Comparison of ENCODE assay signal across 9 mouse cellular contexts in the genomic region with DNA sequence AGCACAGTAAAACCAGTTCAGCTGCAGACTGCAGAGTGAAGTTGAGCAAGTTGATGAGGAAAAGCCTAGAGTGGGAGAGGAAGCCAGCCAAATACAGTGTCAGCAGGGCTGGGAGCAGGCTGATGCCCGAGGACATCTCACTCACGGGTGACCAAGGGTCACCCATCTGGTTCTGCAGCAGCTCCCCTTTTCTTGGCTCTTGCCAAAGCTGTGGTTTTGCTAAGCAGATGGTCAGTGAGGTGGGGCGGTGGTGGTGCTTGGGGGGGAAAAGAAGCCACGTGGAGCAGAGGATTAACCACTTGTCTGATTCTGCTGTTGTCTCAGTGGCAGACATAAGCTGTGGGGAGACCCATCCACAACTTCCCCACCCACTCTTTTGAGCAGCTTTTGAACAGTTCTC. TPM values are rescaled to one million over a fixed set of nuclear protein-coding genes. Genes with fewer than 3 reads are reported as not detected.
DNase-seq lines count a peak whose midpoint lies in the region; ATAC-seq lines count a peak whose summit lies in the region.
"Had no signal": no experiment of that assay in that cellular context is flagged by ENCODE, and none has a peak within 500 bp of the region (broad histone marks: within the 10 kb centered on the region; RNA-seq: fewer than 3 reads in every experiment).

No protein-coding gene starts in this region.

- 19% methylated on average over 4 of the region's 4 CpGs for WGBS in hindbrain, embryonic 13.5 days
- 30% methylated on average over 4 of the region's 4 CpGs for WGBS in hindbrain, embryonic 11.5 days
- 15% methylated on average over 4 of the region's 4 CpGs for WGBS in heart, embryonic 15.5 days

- ATAC-seq in hindbrain, embryonic 13.5 days (ENCODE audit: low FRiP score): no peak
- ATAC-seq in hindbrain, embryonic 11.5 days (ENCODE audit: low FRiP score): no peak
- no peak; the same call in 1 of the 2 replicates for ATAC-seq in heart, embryonic 15.5 days (replicated peaks; ENCODE audit: insufficient number of reproducible peaks, insufficient read depth, low FRiP score, low read depth)
- ATAC-seq in neutrophil, adult 5-6 weeks (ENCODE audit: extremely low read depth, insufficient number of reproducible peaks, low FRiP score, poor library complexity, severe bottlenecking): peak; percentile 24; the same call in 1 of the 2 replicates

- H3K27me3 ChIP-seq in hindbrain, embryonic 13.5 days: no peaks in the 10 kb centered on the region
- H3K27me3 ChIP-seq in hindbrain, embryonic 11.5 days (ENCODE audit: control insufficient read depth, insufficient read depth, low read length): no peaks in the 10 kb centered on the region
- no peaks in the 10 kb centered on the region for H3K27me3 ChIP-seq in heart, embryonic 15.5 days

- H3K9me3 ChIP-seq in hindbrain, embryonic 13.5 days: no peaks in the 10 kb centered on the region
- H3K9me3 ChIP-seq in hindbrain, embryonic 11.5 days (ENCODE audit: control insufficient read depth, low read length): no peaks in the 10 kb centered on the region
- H3K9me3 ChIP-seq in heart, embryonic 15.5 days (replicated peaks): no peaks in the 10 kb centered on the region

- H3K4me1 ChIP-seq in hindbrain, embryonic 13.5 days (replicated peaks): peaks cover 30% of the 10 kb centered on the region
- peaks cover 4% of the 10 kb centered on the region for H3K4me1 ChIP-seq in hindbrain, embryonic 11.5 days (replicated peaks; ENCODE audit: control insufficient read depth, insufficient read depth, low read length)
- H3K4me1 ChIP-seq in heart, embryonic 15.5 days (replicated peaks): peaks cover 23% of the 10 kb centered on the region

- no peak overlapping the region for H3K4me3 ChIP-seq in hindbrain, embryonic 13.5 days
- no peak overlapping the region for H3K4me3 ChIP-seq in hindbrain, embryonic 11.5 days (ENCODE audit: low read depth, low read length)
- H3K4me3 ChIP-seq in heart, embryonic 15.5 days: no peak overlapping the region

- H3K36me3 ChIP-seq in hindbrain, embryonic 13.5 days: peaks cover 13% of the 10 kb centered on the region
- no peaks in the 10 kb centered on the region for H3K36me3 ChIP-seq in hindbrain, embryonic 11.5 days (ENCODE audit: control insufficient read depth, insufficient read depth, low read length)
- H3K36me3 ChIP-seq in heart, embryonic 15.5 days: no peaks in the 10 kb centered on the region

- no peak for DNase-seq in hindbrain, embryonic 11.5 days (ENCODE audit: low spot score)
- peak; percentile 68 for DNase-seq in 3134 (ENCODE audit: extremely low read depth, insufficient read length, low spot score)
- peak; percentile 53 for DNase-seq in adrenal gland, adult 8-10 months
- no peak for DNase-seq in thymus, postnatal 25 days
- DNase-seq in thymus, adult 18-20 months: no peak

- peak overlapping the region; percentile 53; the same call in 1 of the 2 replicates for H3K9ac ChIP-seq in hindbrain, embryonic 13.5 days
- H3K9ac ChIP-seq in hindbrain, embryonic 11.5 days (ENCODE audit: low read depth, low read length): no peak overlapping the region
- H3K9ac ChIP-seq in heart, embryonic 15.5 days: no peak overlapping the region

- no peak overlapping the region for H3K4me2 ChIP-seq in hindbrain, embryonic 13.5 days
- H3K4me2 ChIP-seq in hindbrain, embryonic 11.5 days (replicated peaks; ENCODE audit: low read depth, low read length): no peak overlapping the region
- H3K4me2 ChIP-seq in heart, embryonic 15.5 days: no peak overlapping the region

- peak overlapping the region; percentile 4; the same call in 1 of the 2 replicates for H3K27ac ChIP-seq in hindbrain, embryonic 13.5 days
- no peak overlapping the region for H3K27ac ChIP-seq in hindbrain, embryonic 11.5 days (ENCODE audit: low read depth, low read length)
- 0 out of 2 replicates have a peak overlapping the region, but pooled peaks have one; percentile 5 for H3K27ac ChIP-seq in heart, embryonic 15.5 days
- H3K27ac ChIP-seq: kidney, postnatal 0 days had no signal

RNA-seq across cellular contexts. Expression of a gene that starts 7.1 kb away (rescaled TPM):
- polyA plus RNA-seq in hindbrain, embryonic 13.5 days (2015; fragmentation: Nextera tagmentation; extraction: Ambion mirVana): 58.2 and 60.8 TPM in 2 replicates
- 42.1 and 42.2 TPM in 2 replicates for polyA plus RNA-seq in hindbrain, embryonic 11.5 days (2014; fragmentation: Nextera tagmentation; extraction: Ambion mirVana)
- total RNA-seq in adrenal gland, adult 8-10 months (2022): 10 to 100 TPM; 41.8 to 61.6 (median 48.6) TPM
- polyA plus RNA-seq in heart, embryonic 15.5 days (2015; fragmentation: Nextera tagmentation; extraction: Ambion mirVana): 31.5 and 36.9 TPM in 2 replicates
- 83.9 and 85.7 TPM in 2 replicates for total RNA-seq in neutrophil, adult 5-6 weeks (2017)

RNA-seq across cellular contexts. Expression of a gene that starts 21.9 kb away (rescaled TPM):
- polyA plus RNA-seq in hindbrain, embryonic 13.5 days (2015; fragmentation: Nextera tagmentation; extraction: Ambion mirVana): 3.1 TPM in 2 replicates
- 2.6 and 2.7 TPM in 2 replicates for polyA plus RNA-seq in hindbrain, embryonic 11.5 days (2014; fragmentation: Nextera tagmentation; extraction: Ambion mirVana)
- under 1 TPM; 0.17 to 0.89 (median 0.27) TPM for total RNA-seq in adrenal gland, adult 8-10 months (2022)
- not detected in 2 replicates for polyA plus RNA-seq in heart, embryonic 15.5 days (2015; fragmentation: Nextera tagmentation; extraction: Ambion mirVana)
- total RNA-seq in neutrophil, adult 5-6 weeks (2017): not detected in 2 replicates
- polyA plus RNA-seq: kidney, postnatal 0 days had no signal

RNA-seq across cellular contexts. Expression of a gene that starts 45.1 kb away (rescaled TPM):
- polyA plus RNA-seq in hindbrain, embryonic 13.5 days (2015; fragmentation: Nextera tagmentation; extraction: Ambion mirVana): 208 and 213 TPM in 2 replicates
- polyA plus RNA-seq in hindbrain, embryonic 11.5 days (2014; fragmentation: Nextera tagmentation; extraction: Ambion mirVana): 174 and 183 TPM in 2 replicates
- total RNA-seq in adrenal gland, adult 8-10 months (2022): 100 to 1,000 TPM; 158 to 178 (median 163) TPM
- 123 and 139 TPM in 2 replicates for polyA plus RNA-seq in heart, embryonic 15.5 days (2015; fragmentation: Nextera tagmentation; extraction: Ambion mirVana)
- 73.4 and 75.9 TPM in 2 replicates for total RNA-seq in neutrophil, adult 5-6 weeks (2017)

RNA-seq across cellular contexts. Expression of a gene that starts 55.8 kb away (rescaled TPM):
- polyA plus RNA-seq in hindbrain, embryonic 13.5 days (2015; fragmentation: Nextera tagmentation; extraction: Ambion mirVana): 31.9 and 35.0 TPM in 2 replicates
- polyA plus RNA-seq in hindbrain, embryonic 11.5 days (2014; fragmentation: Nextera tagmentation; extraction: Ambion mirVana): 26.3 and 31.5 TPM in 2 replicates
- 10 to 100 TPM; 17.3 to 26.1 (median 21.6) TPM for total RNA-seq in adrenal gland, adult 8-10 months (2022)
- 24.4 and 25.8 TPM in 2 replicates for polyA plus RNA-seq in heart, embryonic 15.5 days (2015; fragmentation: Nextera tagmentation; extraction: Ambion mirVana)
- 20.4 and 23.2 TPM in 2 replicates for total RNA-seq in neutrophil, adult 5-6 weeks (2017)

Comparison
In these comparisons a context has a peak if more than half of its experiments do, and no peak if none do; other contexts are left out.
1. DNase-seq: peak in 3134 (single experiment) and adrenal gland, adult 8-10 months (single experiment); none in hindbrain, embryonic 11.5 days (single experiment), thymus, postnatal 25 days (single experiment) and thymus, adult 18-20 months (0 of 2).